Mouse (Mus musculus): ENCODE measurements around the gene Hoxd8. TPM values are rescaled to one million over a fixed set of nuclear protein-coding genes. Genes with fewer than 3 reads are reported as not detected.

Hoxd8 gene
- total and polyA plus RNA-seq, 2 experiments from 2014 or later = 0.37 TPM; not detected in 1

DNA sequence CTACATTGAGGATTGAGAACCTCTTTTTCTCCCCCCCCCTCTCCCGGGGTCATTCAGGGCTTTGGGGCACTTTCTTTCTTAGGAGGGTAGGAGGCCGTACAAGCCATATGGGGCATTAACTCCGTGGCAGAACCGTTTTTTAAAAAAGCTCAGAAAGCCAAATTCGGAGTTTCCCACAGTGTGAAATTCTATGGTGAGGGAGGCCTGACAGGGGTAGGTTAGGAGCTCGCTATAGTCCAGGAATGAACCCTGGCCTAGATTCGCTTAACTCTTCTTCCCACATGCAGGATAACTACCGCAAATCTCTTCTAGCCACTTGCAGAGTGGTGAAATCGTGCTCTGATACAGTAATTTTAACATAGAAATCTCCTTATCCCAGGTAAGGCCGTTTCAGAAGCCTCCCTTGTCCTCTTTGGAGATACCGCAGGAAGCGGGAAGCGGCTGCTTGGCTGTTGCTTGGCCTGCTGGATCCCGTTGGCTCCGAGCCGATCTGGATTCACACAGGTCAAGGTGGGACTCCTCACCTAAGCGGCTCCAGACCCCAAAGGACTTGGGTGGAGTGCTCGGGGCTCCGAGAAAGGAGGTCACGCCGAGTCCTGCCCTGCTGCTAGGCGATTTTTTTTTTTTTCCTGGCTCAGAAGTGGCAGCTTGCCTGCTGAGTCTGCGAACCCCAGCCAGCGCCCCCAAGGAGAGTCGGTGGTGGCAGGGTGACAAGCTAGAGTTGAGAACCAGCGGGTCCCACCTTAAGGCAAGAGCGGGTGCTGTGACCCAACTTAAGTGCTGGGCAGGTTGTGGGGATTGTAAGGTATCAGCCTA is 30.8 kb downstream of the Hoxd8 start:
- H3K9ac ChIP-seq (replicated peaks; ENCODE audit: low read length) = peak overlapping the region; percentile 53
- 2% methylated on average over 27 of the region's 27 CpGs for WGBS
- H3K27ac ChIP-seq = peak overlapping the region; percentile 84
- no peaks in the 10 kb centered on the region for H3K9me3 ChIP-seq (ENCODE audit: low read length)
- peak overlapping the region; percentile 49 for H3K4me2 ChIP-seq (ENCODE audit: low read depth, low read length)
- no peak for TF ChIP-seq CTCF (IDR thresholded peaks at IDR 0.05; ENCODE audit: low read depth)
- H3K4me3 ChIP-seq (ENCODE audit: low read length) = peak overlapping the region; percentile 33
- no peaks in the 10 kb centered on the region for H3K4me1 ChIP-seq (ENCODE audit: insufficient read depth, low read length)
- peaks cover 58% of the 10 kb centered on the region for H3K27me3 ChIP-seq (ENCODE audit: insufficient read depth, low read length)
- DNase-seq (ENCODE audit: low spot score) = peak; percentile 18
- ATAC-seq = no peak
- no peaks in the 10 kb centered on the region for H3K36me3 ChIP-seq (ENCODE audit: insufficient read depth, low read length)

DNA sequence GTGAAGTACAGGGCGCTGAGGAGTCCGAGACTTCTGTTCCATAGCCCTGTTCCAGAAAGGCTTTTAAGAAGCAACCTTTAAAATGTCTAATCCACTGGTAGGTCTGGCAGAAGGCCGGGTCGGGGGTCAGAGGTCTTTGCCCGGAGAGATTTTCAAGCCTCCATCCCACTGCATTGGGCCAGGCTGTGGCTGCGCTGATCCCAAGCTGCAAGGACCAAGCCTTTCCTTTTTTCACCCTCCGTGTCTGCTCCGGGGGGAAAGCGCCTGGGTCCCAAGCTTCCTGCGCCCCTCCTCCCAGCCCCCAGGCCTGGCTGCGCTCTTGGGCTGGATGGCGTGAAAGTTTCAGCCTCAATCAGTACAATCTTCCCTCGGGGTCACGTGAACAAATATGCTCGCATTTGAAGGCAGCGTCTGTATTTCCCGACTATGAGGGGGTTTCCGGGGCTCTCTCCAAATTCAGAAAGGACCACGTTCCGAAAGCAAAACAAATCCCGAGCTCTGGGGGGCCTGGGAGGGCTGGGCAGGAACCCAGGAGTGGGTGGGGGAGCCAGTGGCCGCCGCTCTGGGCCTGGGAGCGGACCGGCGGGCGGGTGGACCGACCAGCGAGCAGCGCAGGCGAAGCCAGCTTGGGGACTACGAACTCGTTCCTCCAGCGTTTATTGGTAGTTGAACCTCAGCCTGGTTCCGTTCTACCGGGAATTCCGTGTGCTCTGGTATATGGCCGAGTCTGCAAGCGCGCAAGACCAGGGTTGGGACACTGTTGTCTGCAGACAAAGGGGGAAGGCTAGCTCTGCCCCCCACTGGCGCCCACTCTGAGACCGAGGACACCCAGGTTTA is 31.7 kb downstream of the Hoxd8 start:
- Histone ChIP-seq H3K4me1 (ENCODE audit: insufficient read depth, low read length) (no peaks in the 10 kb centered on the region), H3K4me2 (ENCODE audit: low read depth, low read length) (peak overlapping the region; percentile 49), H3K4me3 (ENCODE audit: low read length) (peak overlapping the region; percentile 33), H3K36me3 (ENCODE audit: insufficient read depth, low read length) (no peaks in the 10 kb centered on the region), H3K9me3 (ENCODE audit: low read length) (no peaks in the 10 kb centered on the region), H3K27ac (peak overlapping the region; percentile 84), H3K27me3 (ENCODE audit: insufficient read depth, low read length) (peaks cover 55% of the 10 kb centered on the region), H3K9ac (replicated peaks; ENCODE audit: low read length) (peak overlapping the region; percentile 53)
- peak; percentile 66 for DNase-seq (ENCODE audit: low spot score)
- ATAC-seq = no peak
- no peak for TF ChIP-seq CTCF (IDR thresholded peaks at IDR 0.05; ENCODE audit: low read depth)
- whole genome bisulfite sequencing = under 1% methylated on average over 42 of the region's 42 CpGs

DNA sequence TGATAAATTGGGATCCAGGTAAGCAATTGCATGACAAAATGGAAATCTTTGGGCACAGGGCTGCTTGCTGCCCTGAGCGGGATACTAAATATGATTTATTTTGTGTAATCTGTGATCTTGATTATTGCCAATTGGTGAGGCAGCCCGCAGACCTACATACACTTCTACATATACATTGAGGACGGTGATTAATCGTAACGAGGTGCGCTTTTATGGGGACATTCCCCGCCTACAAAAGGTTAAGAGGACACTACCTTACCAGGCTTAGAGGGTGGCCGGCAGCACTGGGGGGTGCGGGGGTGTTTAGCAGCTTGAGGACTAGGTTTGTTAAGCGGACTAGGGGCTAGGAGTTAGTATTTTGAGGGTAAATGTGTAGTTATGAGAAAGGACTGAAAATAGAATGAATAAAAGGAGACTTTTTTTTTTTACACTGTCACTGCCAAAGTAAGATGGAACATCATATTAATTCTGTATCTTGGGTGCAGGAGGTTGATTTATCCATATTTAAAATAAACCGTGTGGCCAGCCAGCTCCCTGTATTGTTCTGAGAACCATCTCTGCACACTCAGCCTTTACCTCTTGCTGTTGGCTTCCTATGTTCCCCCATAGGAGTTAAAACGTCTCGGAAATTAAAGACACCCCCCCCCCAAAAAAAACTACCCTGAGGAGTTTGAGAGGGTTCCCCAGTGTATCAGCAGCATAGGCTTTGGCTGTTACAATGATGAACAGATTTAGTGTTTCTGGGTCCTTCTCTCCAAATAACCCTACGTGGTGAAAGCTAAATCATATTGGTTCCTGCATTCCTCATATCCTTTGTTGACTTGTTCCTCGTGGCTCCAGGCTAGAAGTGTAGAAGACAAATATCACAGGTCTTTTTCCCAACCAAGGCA is 32.5 kb downstream of the Hoxd8 start:
- H3K27me3 ChIP-seq (ENCODE audit: insufficient read depth, low read length) = peaks cover 54% of the 10 kb centered on the region
- H3K4me3 ChIP-seq (ENCODE audit: low read length) = peak overlapping the region; percentile 33
- WGBS = 3% methylated on average over 15 of the region's 15 CpGs
- H3K9me3 ChIP-seq (ENCODE audit: low read length) = no peaks in the 10 kb centered on the region
- peak overlapping the region; percentile 49 for H3K4me2 ChIP-seq (ENCODE audit: low read depth, low read length)
- H3K36me3 ChIP-seq (ENCODE audit: insufficient read depth, low read length) = no peaks in the 10 kb centered on the region
- TF ChIP-seq CTCF (IDR thresholded peaks at IDR 0.05; ENCODE audit: low read depth) = no peak
- ATAC-seq = no peak
- DNase-seq (ENCODE audit: low spot score) = peak; percentile 29
- no peaks in the 10 kb centered on the region for H3K4me1 ChIP-seq (ENCODE audit: insufficient read depth, low read length)
- H3K9ac ChIP-seq (replicated peaks; ENCODE audit: low read length) = peak overlapping the region; percentile 53
- peak overlapping the region; percentile 84 for H3K27ac ChIP-seq

DNA sequence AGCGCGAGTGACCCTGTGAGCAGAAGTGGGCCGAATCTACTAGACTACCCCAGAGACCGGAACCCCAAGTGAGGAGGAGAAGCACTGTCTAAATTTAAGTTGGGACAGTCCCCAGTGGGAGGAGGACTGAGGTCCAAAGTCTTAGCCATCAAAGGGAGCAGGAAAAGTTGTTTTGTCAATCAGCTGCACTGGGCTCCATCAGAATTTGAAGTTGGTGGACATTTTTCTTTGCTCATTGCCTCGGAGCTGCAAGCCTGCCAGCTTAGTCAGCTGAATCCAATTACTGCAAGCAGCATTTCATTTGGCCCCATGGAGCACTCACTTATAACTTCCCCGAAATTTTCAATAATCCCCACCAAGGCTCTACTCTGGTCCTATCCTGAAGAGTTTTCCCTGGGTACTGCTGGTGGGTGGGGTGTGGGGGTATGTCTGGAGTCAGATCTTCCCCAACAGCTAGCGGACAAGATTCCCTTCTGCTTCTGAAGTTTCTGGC is 33.2 kb downstream of the Hoxd8 start:
- Histone ChIP-seq H3K9me3 (ENCODE audit: low read length) (no peaks in the 10 kb centered on the region), H3K9ac (replicated peaks; ENCODE audit: low read length) (peak overlapping the region; percentile 53), H3K4me3 (ENCODE audit: low read length) (peak overlapping the region; percentile 33), H3K27ac (peak overlapping the region; percentile 84), H3K4me1 (ENCODE audit: insufficient read depth, low read length) (no peaks in the 10 kb centered on the region), H3K36me3 (ENCODE audit: insufficient read depth, low read length) (no peaks in the 10 kb centered on the region), H3K27me3 (ENCODE audit: insufficient read depth, low read length) (peaks cover 57% of the 10 kb centered on the region), H3K4me2 (ENCODE audit: low read depth, low read length) (peak overlapping the region; percentile 49)
- WGBS = 12% methylated on average over 7 of the region's 7 CpGs
- no peak for TF ChIP-seq CTCF (IDR thresholded peaks at IDR 0.05; ENCODE audit: low read depth)
- no peak for ATAC-seq
- DNase-seq (ENCODE audit: low spot score) = peak; percentile 45

- peak overlapping the region; percentile 49 for H3K4me2 ChIP-seq (ENCODE audit: low read depth, low read length)
- peak overlapping the region; percentile 33 for H3K4me3 ChIP-seq (ENCODE audit: low read length)
- WGBS = 3% methylated on average over 20 of the region's 20 CpGs
- DNase-seq (ENCODE audit: low spot score) (peak; percentile 39), ATAC-seq (no peak)
- peak overlapping the region; percentile 84 for H3K27ac ChIP-seq
- H3K4me1 ChIP-seq (ENCODE audit: insufficient read depth, low read length) = no peaks in the 10 kb centered on the region
- peak overlapping the region; percentile 53 for H3K9ac ChIP-seq (replicated peaks; ENCODE audit: low read length)
- no peaks in the 10 kb centered on the region for H3K9me3 ChIP-seq (ENCODE audit: low read length)
- peaks cover 66% of the 10 kb centered on the region for H3K27me3 ChIP-seq (ENCODE audit: insufficient read depth, low read length)
- no peaks in the 10 kb centered on the region for H3K36me3 ChIP-seq (ENCODE audit: insufficient read depth, low read length)
- no peak for TF ChIP-seq CTCF (IDR thresholded peaks at IDR 0.05; ENCODE audit: low read depth)
Measured at GRCm38 (mm10) chr2:74738623-74739475, 34.4 kb downstream of the Hoxd8 start.

All from hindbrain, postnatal 0 days (tissue).